Mouse (Mus musculus): Measurements from ENCODE around the gene Naip6. TPM values are rescaled to one million over a fixed set of nuclear protein-coding genes. Genes with fewer than 3 reads are reported as not detected.
"Not testable (repeated sequence)": the region's sequence is repeated elsewhere in the genome, so short reads cannot be mapped to it uniquely, and the experiment has no call there.

Gene Naip6
- polyA plus RNA-seq (2016; fragmentation: Nextera tagmentation; extraction: Ambion mirVana): 0.05 and 0.10 TPM in 2 replicates

GRCm38 (mm10) chr13:100317256-100317893, at the start of gene Naip6:
Naip6 (minus strand) TSS chr13:100317674.
- H3K4me2 ChIP-seq (replicated peaks); H3K9ac ChIP-seq; H3K9me3 ChIP-seq; H3K27ac ChIP-seq; H3K27me3 ChIP-seq; H3K4me3 ChIP-seq; ATAC-seq (ENCODE audit: insufficient number of reproducible peaks, insufficient read depth, low FRiP score, low TSS enrichment); H3K36me3 ChIP-seq; H3K4me1 ChIP-seq: not testable (repeated sequence)
- WGBS: 74% methylated on average over 6 of the region's 6 CpGs

- not testable (repeated sequence) for H3K4me3 ChIP-seq; ATAC-seq (ENCODE audit: insufficient number of reproducible peaks, insufficient read depth, low FRiP score, low TSS enrichment)
- 67% methylated on average over 2 of the region's 2 CpGs for WGBS
Observed at GRCm38 (mm10) chr13:100352315-100352714, 34.8 kb upstream of the Naip6 start.

GRCm38 (mm10) chr13:100349510-100350173, 32.2 kb upstream of the Naip6 start:
- not testable (repeated sequence) for ATAC-seq (ENCODE audit: insufficient number of reproducible peaks, insufficient read depth, low FRiP score, low TSS enrichment); H3K9ac ChIP-seq

More at GRCm38 (mm10) chr13:100352315-100352714, 34.8 kb upstream of the Naip6 start:
- H3K36me3 ChIP-seq; H3K4me2 ChIP-seq (replicated peaks); H3K9me3 ChIP-seq; H3K27ac ChIP-seq; H3K27me3 ChIP-seq; H3K9ac ChIP-seq; H3K4me1 ChIP-seq: not testable (repeated sequence)

DNA sequence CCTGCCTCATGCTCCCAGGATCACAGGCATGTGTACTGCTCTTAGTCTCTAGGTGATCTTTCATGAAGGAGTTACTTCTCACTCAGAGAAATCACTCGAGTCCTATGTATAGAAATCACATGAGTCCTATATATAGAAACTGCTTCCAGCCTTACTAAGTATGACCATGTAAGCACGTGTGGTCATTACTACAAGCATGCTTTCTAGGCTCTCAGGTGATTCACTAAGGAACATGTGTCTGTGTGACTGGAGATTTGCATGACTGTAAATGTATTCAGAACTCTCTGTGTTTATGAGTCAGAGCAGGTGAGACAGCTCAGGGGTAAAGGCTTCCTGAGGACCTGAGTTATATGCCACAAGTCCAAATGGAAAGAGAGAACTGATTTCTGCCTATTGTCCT, 24.3 kb upstream of the Naip6 start:
- 81% methylated on average over 2 of the region's 2 CpGs for WGBS
- no peaks in the 10 kb centered on the region for H3K9me3 ChIP-seq

More at GRCm38 (mm10) chr13:100349510-100350173, 32.2 kb upstream of the Naip6 start:
- H3K4me1 ChIP-seq; H3K27me3 ChIP-seq; H3K27ac ChIP-seq; H3K4me3 ChIP-seq; H3K4me2 ChIP-seq (replicated peaks); H3K9me3 ChIP-seq; H3K36me3 ChIP-seq: not testable (repeated sequence)
- WGBS: 47% methylated on average over 1 of the region's 2 CpGs

GRCm38 (mm10) chr13:100331728-100332127, 14.3 kb upstream of the Naip6 start:
- not testable (repeated sequence) for H3K27me3 ChIP-seq; H3K36me3 ChIP-seq; H3K9me3 ChIP-seq; H3K4me3 ChIP-seq; H3K4me1 ChIP-seq; ATAC-seq (ENCODE audit: insufficient number of reproducible peaks, insufficient read depth, low FRiP score, low TSS enrichment); H3K4me2 ChIP-seq (replicated peaks); H3K27ac ChIP-seq; H3K9ac ChIP-seq
- 33% methylated on average over 5 of the region's 5 CpGs for WGBS

More for the DNA sequence above, 24.3 kb upstream of the Naip6 start:
- ATAC-seq (ENCODE audit: insufficient number of reproducible peaks, insufficient read depth, low FRiP score, low TSS enrichment): no peak
- no peaks in the 10 kb centered on the region for H3K27me3 ChIP-seq
- H3K9ac ChIP-seq: no peak overlapping the region
- no peaks in the 10 kb centered on the region for H3K4me1 ChIP-seq
- no peak overlapping the region for H3K27ac ChIP-seq
- H3K36me3 ChIP-seq: no peaks in the 10 kb centered on the region
- H3K4me2 ChIP-seq (replicated peaks): no peak overlapping the region
- H3K4me3 ChIP-seq: no peak overlapping the region

- not testable (repeated sequence) for H3K36me3 ChIP-seq; H3K4me3 ChIP-seq; H3K9ac ChIP-seq; H3K27ac ChIP-seq; H3K4me1 ChIP-seq; H3K4me2 ChIP-seq (replicated peaks); H3K27me3 ChIP-seq; H3K9me3 ChIP-seq; ATAC-seq (ENCODE audit: insufficient number of reproducible peaks, insufficient read depth, low FRiP score, low TSS enrichment)
- 28% methylated on average over 1 of the region's 1 CpGs for WGBS
Observed at GRCm38 (mm10) chr13:100328899-100329298, 11.4 kb upstream of the Naip6 start.

- not testable (repeated sequence) for H3K4me2 ChIP-seq (replicated peaks); H3K27ac ChIP-seq; H3K36me3 ChIP-seq; H3K9me3 ChIP-seq; H3K4me3 ChIP-seq; H3K9ac ChIP-seq; ATAC-seq (ENCODE audit: insufficient number of reproducible peaks, insufficient read depth, low FRiP score, low TSS enrichment); H3K4me1 ChIP-seq; H3K27me3 ChIP-seq
- WGBS: 73% methylated on average over 2 of the region's 2 CpGs
Observed at GRCm38 (mm10) chr13:100328029-100328428, 10.6 kb upstream of the Naip6 start.

DNA sequence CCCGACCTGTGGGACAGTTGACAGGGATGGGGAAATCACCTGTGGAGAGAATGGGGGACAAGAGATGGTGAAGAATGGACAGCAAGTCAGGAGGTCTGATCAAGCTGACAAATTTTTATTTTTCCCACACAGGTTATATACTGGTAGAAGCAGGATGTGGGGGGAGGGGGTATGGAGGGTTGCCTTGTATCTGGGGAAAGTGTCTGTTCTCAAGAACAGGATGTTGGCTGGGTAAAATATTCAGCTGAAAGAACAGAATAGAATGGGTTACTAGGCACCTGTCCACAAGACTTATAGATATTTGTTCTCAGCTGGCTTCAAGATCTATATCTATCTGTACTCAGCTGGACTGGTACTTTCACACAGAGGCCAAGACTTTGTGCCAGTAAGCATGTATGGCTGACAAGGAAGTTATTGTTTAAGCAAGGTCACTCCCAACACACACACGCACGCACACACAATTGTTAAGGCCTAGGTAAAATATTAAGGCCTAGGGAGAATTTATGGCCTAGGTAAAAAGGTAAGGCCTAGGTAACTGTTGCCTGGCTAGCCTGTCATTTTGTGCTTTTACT, 4.9 kb upstream of the Naip6 start:
- not testable (repeated sequence) for H3K9me3 ChIP-seq; H3K4me2 ChIP-seq (replicated peaks); H3K9ac ChIP-seq; H3K27ac ChIP-seq; H3K36me3 ChIP-seq; H3K4me3 ChIP-seq; H3K27me3 ChIP-seq; ATAC-seq (ENCODE audit: insufficient number of reproducible peaks, insufficient read depth, low FRiP score, low TSS enrichment); H3K4me1 ChIP-seq
- 97% methylated on average over 3 of the region's 3 CpGs for WGBS

DNA sequence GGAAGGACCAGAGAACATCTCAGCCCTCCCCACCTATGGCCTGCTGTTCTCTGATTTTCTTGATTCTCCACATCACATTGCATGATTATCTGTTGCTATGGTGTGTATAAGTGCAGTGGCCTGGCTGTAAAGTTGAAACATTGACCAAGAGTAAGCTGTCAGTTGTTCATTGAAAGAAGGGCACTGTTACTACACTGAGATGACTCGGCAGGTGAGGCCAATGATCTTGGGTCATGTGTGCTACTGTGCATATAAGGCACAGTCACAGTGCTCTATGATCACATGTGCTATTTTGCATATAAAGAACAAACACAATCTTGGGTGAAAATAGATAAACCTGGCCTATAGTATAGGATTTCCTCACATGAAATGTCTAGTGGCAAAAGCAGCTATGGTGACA, 32.9 kb downstream of the Naip6 start:
- no peaks in the 10 kb centered on the region for H3K36me3 ChIP-seq
- H3K4me3 ChIP-seq: no peak overlapping the region
- H3K27me3 ChIP-seq: no peaks in the 10 kb centered on the region
- H3K27ac ChIP-seq: no peak overlapping the region
- ATAC-seq (ENCODE audit: insufficient number of reproducible peaks, insufficient read depth, low FRiP score, low TSS enrichment): no peak
- H3K9ac ChIP-seq: no peak overlapping the region
- WGBS: 90% methylated on average over 1 of the region's 1 CpGs
- no peaks in the 10 kb centered on the region for H3K9me3 ChIP-seq
- no peaks in the 10 kb centered on the region for H3K4me1 ChIP-seq
- H3K4me2 ChIP-seq (replicated peaks): no peak overlapping the region

DNA sequence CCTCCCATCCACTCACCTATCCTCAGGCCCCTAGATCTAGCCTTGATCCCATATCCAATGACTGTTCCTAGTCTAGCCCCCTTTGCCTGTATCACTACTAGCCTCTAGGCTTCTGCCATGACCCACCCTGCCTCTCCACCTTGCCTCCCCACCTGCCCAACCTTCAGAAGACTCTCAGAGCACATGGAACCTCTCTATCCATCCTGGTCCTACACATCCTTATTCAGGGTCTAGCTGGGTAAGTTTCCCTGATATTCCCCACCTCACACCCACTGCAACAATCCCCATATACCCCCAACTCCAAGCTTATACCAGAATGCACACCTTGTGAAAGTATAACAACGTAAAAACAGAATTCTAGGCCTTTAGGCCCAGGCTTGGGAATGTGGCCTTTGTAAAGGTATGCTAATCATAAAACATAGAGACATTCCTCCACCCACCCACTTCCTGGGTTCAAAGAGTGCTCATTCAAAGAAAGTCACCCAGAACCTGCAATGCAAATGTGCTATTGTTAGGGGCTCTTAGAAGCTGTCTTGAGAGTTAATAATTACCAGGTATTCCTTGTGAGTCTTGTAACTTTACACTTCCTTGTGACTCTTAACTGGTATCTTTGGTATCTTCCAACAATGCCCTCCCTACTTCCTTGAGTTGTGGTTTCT, 45.9 kb downstream of the Naip6 start:
- not testable (repeated sequence) for H3K9ac ChIP-seq; H3K4me3 ChIP-seq; H3K9me3 ChIP-seq; H3K36me3 ChIP-seq; H3K27ac ChIP-seq; H3K4me2 ChIP-seq (replicated peaks); H3K27me3 ChIP-seq; H3K4me1 ChIP-seq; ATAC-seq (ENCODE audit: insufficient number of reproducible peaks, insufficient read depth, low FRiP score, low TSS enrichment)
- no CpG with 5 or more reads among the region's 1 CpGs for WGBS

DNA sequence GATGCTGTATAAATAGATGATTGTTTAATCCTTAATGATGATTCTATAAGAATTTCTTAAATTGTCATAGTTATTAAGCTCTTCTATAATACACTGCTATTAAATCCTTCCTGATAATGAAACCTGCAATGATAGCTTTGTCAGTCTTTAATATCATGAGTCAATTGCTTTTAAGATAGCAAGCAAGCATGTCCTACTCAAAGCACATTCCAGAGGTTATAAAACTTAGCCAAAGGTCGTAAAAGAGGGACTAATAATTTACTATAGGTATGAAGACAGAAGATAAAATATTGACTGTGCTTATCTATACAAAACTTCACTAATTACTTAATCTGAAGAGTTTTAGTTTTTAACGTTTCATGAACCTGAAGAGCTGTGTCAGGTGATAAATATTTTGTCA, 60.5 kb downstream of the Naip6 start:
- H3K9me3 ChIP-seq; H3K36me3 ChIP-seq; H3K4me3 ChIP-seq; H3K27ac ChIP-seq; H3K9ac ChIP-seq; H3K4me2 ChIP-seq (replicated peaks); ATAC-seq (ENCODE audit: insufficient number of reproducible peaks, insufficient read depth, low FRiP score, low TSS enrichment); H3K4me1 ChIP-seq; H3K27me3 ChIP-seq: not testable (repeated sequence)
- WGBS: 72% methylated on average over 2 of the region's 2 CpGs

DNA sequence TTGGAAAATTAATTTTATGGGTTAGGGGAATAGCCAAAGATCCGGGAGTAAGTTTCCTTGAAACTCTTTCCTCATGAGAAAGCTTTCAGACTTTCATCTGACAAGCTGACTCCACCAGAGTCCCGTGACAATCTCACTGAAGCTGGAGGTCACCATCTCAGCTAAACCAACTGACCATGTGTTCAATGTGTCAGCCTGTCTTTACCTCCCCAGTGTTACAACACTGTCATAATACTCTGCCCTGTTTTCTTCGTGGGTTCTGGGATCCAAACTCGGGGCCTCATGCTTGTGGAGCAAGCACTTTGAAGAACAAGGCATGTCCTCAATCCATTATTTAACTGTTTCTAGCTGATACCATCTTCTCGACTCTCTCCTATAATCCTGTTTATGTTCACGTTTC, 61.5 kb downstream of the Naip6 start:
- H3K4me2 ChIP-seq (replicated peaks); H3K36me3 ChIP-seq; H3K27ac ChIP-seq; H3K4me1 ChIP-seq; H3K9me3 ChIP-seq; H3K4me3 ChIP-seq; H3K27me3 ChIP-seq; ATAC-seq (ENCODE audit: insufficient number of reproducible peaks, insufficient read depth, low FRiP score, low TSS enrichment); H3K9ac ChIP-seq: not testable (repeated sequence)
- 85% methylated on average over 6 of the region's 6 CpGs for WGBS

Data from embryonic facial prominence, embryonic 12.5 days (tissue).